Mouse (Mus musculus): ENCODE results near the gene Hbb-bs. TPM values are rescaled to one million over a fixed set of nuclear protein-coding genes. Genes with fewer than 3 reads are reported as not detected.
"Not testable (repeated sequence)": the region's sequence is repeated elsewhere in the genome, so short reads cannot be mapped to it uniquely, and the experiment has no call there.

Hbb-bs gene
- total RNA-seq (2021), result 2,100 and 2,179 TPM in 2 replicates
- long read RNA-seq, transcript Hbb-bs-202 (2 exons, 344 nt), result minor isoform, 18 of 853 reads
- long read RNA-seq, transcript Hbb-bs-201 (3 exons, 628 nt), result major isoform, 810 of 853 reads
- long read RNA-seq, partial matches to known transcripts, result 16 of 853 reads
- long read RNA-seq, other reads (novel, unspliced or antisense), result 9 of 853 reads

GRCm38 (mm10) chr7:103827808-103828207 lies at the start of gene Hbb-bs:
TSS of gene Hbb-bs (minus strand) at chr7:103828096.
- DNase-seq, result no peak

GRCm38 (mm10) chr7:103877093-103877492 lies 49.2 kb upstream of the Hbb-bs start:
- no peak for DNase-seq

- no peak for DNase-seq
Measured at GRCm38 (mm10) chr7:103874451-103874850, 46.6 kb upstream of the Hbb-bs start.

- DNase-seq, result no peak
Measured at GRCm38 (mm10) chr7:103873064-103873463, 45.2 kb upstream of the Hbb-bs start.

- no peak for DNase-seq
Measured at GRCm38 (mm10) chr7:103870667-103871066, 42.8 kb upstream of the Hbb-bs start.

GRCm38 (mm10) chr7:103865716-103866115 lies 37.8 kb upstream of the Hbb-bs start:
- no peak for DNase-seq

GRCm38 (mm10) chr7:103861531-103861930 lies 33.6 kb upstream of the Hbb-bs start:
- no peak for DNase-seq

- peak; percentile 54 for DNase-seq
Measured at GRCm38 (mm10) chr7:103860855-103861254, 33.0 kb upstream of the Hbb-bs start.

- no peak for DNase-seq
Measured at GRCm38 (mm10) chr7:103859076-103859475, 31.2 kb upstream of the Hbb-bs start.

GRCm38 (mm10) chr7:103854669-103855068 lies 26.8 kb upstream of the Hbb-bs start:
- no peak for DNase-seq

GRCm38 (mm10) chr7:103853090-103853489 lies 25.2 kb upstream of the Hbb-bs start, which contains the start of gene Hbb-y:
TSS of gene Hbb-y (minus strand) at chr7:103853216.
- DNase-seq, result no peak

- no peak for DNase-seq
Measured at GRCm38 (mm10) chr7:103844525-103845325, 16.8 kb upstream of the Hbb-bs start.

- no peak for DNase-seq
Measured at GRCm38 (mm10) chr7:103843034-103843433, 15.1 kb upstream of the Hbb-bs start, which contains the start of gene Hbb-bh1. TSS of gene Hbb-bh1 (minus strand) at chr7:103843164.

GRCm38 (mm10) chr7:103840268-103840667 lies 12.4 kb upstream of the Hbb-bs start, which contains the start of gene Hbb-bh2:
TSS of gene Hbb-bh2 (minus strand) at chr7:103840520.
- DNase-seq, result no peak

GRCm38 (mm10) chr7:103827139-103827538 lies 757 bp downstream of the Hbb-bs start:
- not testable (repeated sequence) for DNase-seq

GRCm38 (mm10) chr7:103826255-103826887 lies 1.5 kb downstream of the Hbb-bs start:
- DNase-seq, result no peak

- DNase-seq, result no peak
Measured at GRCm38 (mm10) chr7:103825536-103826254, 2.2 kb downstream of the Hbb-bs start.

- no peak for DNase-seq
Measured at GRCm38 (mm10) chr7:103824597-103824996, 3.3 kb downstream of the Hbb-bs start.

- DNase-seq, result not testable (repeated sequence)
Measured at GRCm38 (mm10) chr7:103815085-103815484, 12.8 kb downstream of the Hbb-bs start.

GRCm38 (mm10) chr7:103813766-103814165 lies 14.1 kb downstream of the Hbb-bs start, which contains the start of gene Hbb-bt:
TSS of gene Hbb-bt (minus strand) at chr7:103813996.
- no peak for DNase-seq

- DNase-seq, result not testable (repeated sequence)
Measured at GRCm38 (mm10) chr7:103813152-103813551, 14.7 kb downstream of the Hbb-bs start.

GRCm38 (mm10) chr7:103812174-103812573 lies 15.7 kb downstream of the Hbb-bs start:
- DNase-seq, result no peak
